Mouse (Mus musculus) left cerebral cortex, postnatal 36 days (tissue): ENCODE data around the gene Ndufs2. TPM values are rescaled to one million over a fixed set of nuclear protein-coding genes. Genes with fewer than 3 reads are reported as not detected.
A peak's percentile ranks its signal among the peaks of the same experiment; 100 is the strongest.

Experiments
- DNase-seq, 2 experiments: peaks; one replicate each; pipeline ENCODE4 v3.0.0; 2021 to 2022; ENCODE audit warnings: low spot score in 2 of 2, mixed read lengths in 1 of 2
- intact Hi-C: fragments of 180-260 bp; cut with DNase I; formaldehyde crosslinking; loops from one replicate; pipeline ENCODE4 v1.15.1; 2025
- total RNA-seq, 2 experiments: library from RNA; stranded (reverse); gene quantifications; 2 replicates each; pipeline ENCODE4 v1.2.3; 2021

Gene Ndufs2
- total RNA-seq: 100 to 1,000 TPM; 252 to 309 TPM

DNA sequence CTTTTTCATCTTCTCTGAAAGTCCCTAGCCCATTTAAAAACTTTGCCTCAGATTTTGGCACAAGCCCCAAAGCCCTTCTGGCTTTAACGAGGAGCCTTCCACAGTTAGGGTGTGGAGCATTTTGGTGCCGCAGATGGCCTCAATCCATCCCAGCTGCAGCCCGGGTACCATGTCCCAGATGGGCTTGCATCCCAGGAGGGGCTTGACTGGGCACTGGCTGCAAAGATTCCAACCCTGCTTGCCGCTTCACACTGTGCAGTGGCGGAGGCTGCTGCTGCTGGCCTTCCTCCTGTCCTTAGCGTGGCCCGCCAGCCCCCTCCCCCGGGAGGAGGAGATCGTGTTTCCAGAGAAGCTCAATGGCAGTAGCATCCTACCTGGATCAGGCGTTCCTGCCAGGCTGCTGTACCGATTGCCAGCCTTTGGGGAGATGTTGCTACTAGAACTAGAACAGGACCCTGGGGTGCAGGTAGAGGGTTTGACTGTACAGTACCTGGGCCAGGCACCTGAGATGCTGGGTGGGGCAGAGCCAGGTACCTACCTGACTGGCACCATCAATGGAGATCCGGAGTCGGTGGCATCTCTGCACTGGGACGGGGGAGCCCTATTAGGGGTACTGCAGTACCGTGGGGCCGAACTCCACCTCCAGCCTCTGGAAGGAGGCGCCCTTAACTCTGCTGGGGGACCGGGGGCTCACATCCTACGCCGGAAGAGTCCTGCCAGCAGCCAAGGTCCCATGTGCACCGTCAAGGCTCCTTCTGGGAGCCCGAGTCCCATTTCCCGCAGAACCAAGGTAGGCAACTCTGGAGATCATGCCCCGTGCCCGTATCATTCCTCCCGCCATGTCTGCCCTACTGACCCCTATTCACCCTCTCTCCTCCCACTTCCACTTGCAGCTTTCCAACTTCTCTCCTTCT is at the start of gene Ndufs2:
Ndufs2 (minus strand) TSS at position 709 of the 914 bp plus-strand sequence.
- DNase-seq: no peak
- intact Hi-C loops: loop anchor here (10.0 kb wide), 1 partner anchor 136 kb away; the partner anchor contains the start of gene Cfap126

DNA sequence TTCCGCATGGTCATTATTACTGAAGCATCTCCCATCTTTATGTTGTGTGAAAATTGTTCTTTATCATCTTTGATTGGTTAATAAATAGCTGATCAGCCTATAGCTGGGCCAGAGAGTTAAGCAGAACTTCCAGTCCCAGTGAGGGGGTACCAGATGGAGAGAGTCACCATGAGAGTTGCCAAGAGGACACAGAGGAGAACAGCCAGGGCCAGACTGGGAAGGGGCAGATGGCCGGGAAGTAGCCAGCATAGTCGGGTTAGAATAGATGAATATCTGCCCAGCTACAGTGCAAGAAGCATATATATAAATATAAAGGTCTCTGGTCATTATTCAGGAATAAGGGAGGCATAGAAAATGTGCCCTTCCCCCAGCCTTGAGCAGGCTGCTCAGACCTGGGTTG is 47.0 kb upstream of the Ndufs2 start:
- intact Hi-C loops: no loop called here
- no peak for DNase-seq

DNA sequence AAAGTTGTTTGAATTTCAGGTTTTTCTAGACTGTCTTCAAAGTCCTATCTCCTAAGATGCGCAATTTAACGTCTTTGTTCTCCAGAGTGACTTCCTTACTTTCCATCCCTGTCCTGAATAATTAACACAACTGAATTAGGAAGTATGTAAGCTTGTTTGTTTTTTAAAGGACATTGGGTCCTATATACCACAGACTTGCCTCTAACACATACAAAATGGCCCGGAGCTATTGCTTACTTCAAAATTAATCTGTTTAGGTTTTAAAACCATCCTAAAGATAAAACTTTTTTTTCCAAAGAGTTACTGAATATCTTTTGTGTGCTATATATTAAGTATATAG is 43.8 kb upstream of the Ndufs2 start:
- DNase-seq: no peak
- intact Hi-C loops: no loop called here

DNA sequence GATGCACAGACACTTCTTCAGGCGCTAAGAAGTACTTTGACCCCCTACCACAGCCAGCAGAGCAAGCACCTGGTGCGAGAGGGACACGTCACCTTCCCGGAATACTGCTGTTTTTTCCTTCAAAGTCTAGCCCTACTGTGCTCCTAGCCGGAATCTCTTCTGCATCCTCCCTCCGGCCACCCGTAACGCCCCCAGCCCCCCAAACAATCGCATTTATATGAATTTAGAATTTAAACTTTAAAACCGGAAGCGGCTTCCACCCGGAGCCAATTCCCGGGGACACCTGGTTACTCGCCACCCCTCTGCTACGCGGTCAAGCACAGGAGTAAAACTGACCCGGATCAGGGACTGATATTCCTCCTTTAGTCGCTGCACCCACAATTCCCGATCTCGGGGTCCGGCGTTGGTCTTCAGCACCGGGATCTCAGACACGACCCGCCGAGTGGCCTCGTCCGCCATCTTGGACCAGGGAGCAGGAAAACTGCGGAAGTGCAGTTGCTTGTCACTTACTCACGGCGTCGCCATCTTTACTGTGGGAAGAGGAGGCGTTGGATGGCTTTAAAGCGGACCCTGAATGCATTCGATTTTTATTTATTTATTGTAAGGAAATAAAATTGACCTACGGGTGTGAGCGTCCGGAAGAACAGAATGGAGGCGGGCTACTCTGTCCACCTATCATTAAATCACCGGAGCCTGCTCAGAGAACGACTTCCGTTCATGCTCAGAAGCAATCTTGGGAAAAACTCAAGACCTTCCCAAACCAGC is 43.3 kb upstream of the Ndufs2 start, which contains the start of gene Ufc1:
Ufc1 (minus strand) TSS at position 727 of the 765 bp plus-strand sequence.
- DNase-seq: peak; percentile 86 to 89
- intact Hi-C loops: no loop called here

DNA sequence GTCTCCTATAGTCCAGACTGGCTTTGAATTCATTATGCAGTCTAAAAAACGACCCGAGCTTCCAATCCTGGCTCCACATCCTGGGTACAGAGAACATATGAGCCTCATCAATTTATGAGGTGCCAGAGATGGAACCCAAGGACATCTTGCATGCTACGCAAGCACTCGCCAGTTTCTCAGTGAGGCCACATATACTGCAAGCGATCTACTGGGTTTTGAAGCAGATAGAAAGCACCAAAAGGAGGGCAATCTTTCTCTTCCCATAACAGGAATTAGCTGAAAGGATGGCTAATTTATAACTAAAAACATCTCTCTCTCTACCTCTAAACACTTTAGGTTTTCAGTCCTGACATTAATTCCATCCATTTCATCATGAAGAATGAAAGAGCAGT is 42.7 kb upstream of the Ndufs2 start:
- no peak for DNase-seq
- intact Hi-C loops: loop anchor here (1.0 kb wide), 1 partner anchor 35 kb away; the partner anchor contains the start of gene Dedd

DNA sequence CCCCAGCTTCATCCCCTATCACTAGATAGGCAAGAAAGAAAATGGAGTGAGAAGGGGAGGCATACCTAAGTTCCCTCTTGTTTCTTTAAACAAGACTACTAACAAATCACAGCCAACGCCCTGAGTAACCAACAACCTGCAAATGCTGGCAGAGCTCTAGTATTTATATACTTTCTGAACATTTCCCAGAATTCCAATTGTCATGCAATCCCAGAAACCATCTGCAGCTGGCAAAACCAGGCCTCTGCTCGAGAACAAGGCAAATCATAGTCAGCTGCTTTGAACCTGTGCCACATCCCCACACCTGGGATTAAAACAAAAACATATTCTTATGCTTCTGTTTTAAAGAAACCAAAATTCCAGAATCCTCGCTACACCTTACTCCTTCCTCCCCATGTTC is 42.2 kb upstream of the Ndufs2 start:
- DNase-seq: no peak
- intact Hi-C loops: loop anchor here (1.0 kb wide), 1 partner anchor 36 kb away; the partner anchor contains the start of gene Dedd

DNA sequence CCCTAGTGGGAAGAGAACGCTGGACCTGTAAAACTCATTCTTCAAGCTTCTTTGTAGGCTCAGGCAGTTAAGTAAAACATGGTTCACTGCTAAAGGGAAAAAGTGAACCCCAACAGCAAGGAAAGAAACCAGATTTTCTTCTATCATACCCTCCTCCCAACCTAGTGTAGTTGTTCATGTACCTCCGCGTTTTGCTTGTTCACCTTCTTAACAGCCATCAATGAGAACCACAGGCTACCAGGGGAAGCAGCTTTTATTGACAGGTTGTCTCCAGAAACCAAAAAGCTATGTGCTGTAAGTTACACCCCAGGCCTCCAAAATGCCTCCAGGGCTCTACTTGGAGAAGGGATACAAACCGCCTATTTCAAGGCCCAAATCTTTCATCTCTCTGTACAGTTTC is 37.1 kb upstream of the Ndufs2 start:
- intact Hi-C loops: no loop called here
- no peak for DNase-seq

DNA sequence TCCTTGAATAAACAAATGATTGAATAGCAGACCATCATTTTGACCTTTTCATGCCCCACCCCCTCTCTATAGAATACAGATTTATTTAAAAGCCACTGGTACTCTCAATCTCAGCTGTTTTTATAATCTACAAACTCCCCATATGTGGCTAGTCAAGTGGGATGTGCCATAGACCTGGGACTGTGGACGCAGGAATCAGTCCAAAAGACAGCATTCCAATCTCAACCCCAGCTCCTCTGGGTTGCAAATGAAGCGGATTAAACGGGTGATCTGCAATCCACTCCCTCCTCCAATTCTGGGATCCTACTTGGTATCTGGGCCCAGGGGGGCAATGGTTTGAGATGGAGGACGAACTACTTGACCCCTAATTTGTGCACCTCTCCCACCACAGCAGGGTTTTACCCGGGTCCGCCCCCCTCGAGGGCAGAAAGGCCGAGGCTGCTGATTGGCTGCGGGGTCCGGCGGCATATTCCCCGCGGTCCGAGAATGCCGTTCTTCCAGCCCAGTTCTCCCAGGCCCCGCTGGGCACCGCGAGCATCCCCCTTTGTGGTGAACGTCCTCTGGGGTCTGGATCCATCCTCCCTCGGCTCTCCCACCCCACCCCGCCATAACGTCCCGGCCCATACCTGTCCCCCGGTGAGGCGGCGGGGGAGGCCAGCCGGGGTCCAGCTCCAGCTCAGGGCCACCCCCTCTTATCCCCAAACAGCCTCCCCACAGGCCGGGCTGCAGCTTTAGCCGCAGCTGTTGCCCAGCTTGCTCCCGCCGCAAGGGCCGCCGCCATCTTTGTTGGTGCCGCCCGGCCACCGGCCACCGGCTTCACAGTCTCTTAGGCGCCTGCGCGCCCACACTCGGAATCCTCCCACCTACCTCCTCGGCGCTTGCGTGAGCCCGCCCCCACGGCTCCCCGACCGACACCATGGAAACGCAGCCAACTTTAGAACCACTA is 36.2 kb upstream of the Ndufs2 start, which contains the start of gene Usp21:
Usp21 (minus strand) TSS at position 856 of the 946 bp plus-strand sequence.
- peak; percentile 94 to 95 for DNase-seq
- intact Hi-C loops: loop anchor here (2.0 kb wide), 1 partner anchor 17 kb away; the partner anchor contains the start of gene B4galt3

DNA sequence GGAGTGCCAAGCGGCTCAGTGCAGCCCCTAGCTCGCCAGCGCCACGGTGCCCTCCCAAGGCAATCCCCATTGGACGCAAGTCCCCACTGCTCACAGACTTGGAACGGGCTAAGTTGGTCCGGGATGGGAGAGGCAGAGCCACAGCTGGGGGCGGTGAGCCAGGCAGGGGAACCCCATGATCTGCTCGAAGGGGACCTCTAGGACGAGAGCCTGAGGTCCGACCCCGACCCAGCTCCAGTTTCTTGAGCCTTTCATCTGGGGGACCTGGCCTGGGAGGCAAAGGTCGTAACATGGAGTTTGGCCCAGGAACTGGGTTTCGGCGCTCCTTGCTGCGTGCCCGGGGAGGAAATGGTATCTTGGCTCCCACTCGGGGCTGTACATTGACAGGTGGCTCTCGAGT is 35.3 kb upstream of the Ndufs2 start:
- intact Hi-C loops: loop anchor here (2.0 kb wide), 1 partner anchor 16 kb away; the partner anchor contains the start of gene B4galt3
- no peak for DNase-seq

DNA sequence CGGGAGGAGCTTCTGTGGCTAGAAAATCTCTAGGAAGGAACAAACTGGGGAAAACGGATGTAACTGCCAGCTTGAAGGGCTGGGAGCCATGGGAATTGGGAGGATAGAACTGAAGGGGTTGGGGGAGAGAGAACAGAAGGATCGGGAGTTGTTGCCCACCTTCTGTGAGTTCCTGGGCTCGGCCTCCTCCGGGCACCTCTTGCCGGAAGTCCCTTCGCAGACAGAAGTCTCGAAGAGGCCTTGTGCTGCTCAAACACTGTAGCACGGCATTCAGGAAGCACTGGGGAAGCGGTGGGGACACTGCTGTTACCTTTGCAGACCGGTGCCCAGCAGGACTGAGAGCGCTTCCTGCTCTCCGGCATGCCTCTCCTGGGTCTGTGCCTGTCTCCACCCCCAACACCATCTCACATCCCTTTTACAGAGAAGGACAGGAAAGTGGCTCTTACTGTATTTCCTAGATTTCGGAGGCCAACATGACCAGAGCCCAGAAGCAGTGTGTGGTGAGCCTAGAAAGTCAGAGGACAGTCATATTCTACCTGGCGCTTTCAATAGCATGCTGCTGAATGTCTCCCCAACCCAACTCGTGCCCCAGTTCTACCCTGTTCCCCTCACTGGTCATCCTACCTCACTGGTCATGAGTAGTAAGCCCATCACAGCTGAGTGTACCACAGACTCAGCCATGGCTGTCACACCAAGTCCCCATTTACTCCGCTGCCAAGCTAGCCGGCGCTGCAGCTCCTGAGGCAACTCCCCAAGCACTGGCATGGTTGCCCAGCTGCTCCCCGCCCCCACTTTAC is 34.1 kb upstream of the Ndufs2 start:
- intact Hi-C loops: no loop called here
- peak in 1 of 2 experiments; percentile 6 for DNase-seq

DNA sequence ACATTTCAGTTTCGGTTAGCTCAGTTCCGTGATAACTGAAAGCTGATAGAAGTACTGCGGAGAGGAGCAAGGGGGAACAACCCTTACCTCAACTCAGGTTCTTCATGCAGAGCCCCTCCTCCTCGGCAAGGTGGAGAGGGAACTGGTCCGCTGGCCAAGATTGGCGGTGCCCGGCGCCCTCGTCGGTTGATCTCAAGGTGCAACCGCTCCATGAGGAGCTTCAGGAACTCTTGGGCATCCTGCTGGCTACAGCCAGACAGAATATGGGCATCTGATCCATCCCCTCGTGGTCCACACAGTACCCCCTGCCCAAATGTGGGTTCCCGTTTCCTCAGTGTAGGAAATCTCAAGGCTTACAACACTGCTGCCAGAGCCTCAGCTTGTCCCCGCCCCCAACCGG is 33.3 kb upstream of the Ndufs2 start:
- DNase-seq: no peak
- intact Hi-C loops: no loop called here

DNA sequence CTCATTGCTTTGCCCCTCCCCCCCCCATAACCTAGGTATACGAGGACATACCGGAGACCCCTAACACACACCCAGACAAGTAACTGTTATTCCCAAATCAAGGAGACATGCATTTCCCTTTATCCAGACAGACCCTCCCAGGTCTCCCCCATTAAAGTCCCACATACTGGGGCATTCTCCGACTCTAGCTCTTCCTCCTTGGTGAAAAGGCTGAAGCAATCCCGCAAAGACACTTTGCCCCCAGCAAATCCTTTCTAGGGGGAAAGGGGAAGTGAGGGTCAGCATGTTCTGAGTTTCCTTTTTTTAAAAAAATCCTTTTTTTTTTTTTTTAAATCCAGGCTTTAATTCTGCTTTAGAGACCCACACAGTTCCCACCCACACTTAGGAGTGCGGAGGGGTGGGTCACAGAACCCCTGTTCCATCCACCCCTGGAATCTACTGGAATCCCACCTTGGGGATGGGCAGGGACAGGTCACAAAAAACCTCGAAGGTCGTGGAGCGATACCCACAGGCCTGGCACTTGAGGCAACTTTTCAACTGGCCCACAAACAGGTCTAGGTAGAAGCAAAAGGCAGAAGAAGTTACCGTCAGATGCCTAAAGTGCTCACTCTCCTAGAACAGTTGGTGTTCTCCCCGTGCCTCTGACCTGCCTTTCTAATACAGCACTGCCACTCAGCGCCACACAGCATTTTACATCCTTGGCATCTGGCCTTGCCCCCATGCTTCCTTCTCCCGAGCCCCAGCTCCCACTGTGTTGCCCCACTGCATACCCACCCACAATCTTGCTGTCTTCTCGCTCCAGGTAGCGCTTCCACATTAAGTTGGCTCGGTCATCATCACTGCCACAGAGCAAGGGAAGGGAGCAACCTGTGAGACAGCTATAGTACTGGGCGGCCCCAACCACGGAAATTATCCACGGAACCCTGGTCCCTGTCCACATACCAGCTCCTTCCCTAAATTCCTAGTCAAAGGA is 32.3 kb upstream of the Ndufs2 start:
- intact Hi-C loops: no loop called here
- peak in 1 of 2 experiments; percentile 3 for DNase-seq

DNA sequence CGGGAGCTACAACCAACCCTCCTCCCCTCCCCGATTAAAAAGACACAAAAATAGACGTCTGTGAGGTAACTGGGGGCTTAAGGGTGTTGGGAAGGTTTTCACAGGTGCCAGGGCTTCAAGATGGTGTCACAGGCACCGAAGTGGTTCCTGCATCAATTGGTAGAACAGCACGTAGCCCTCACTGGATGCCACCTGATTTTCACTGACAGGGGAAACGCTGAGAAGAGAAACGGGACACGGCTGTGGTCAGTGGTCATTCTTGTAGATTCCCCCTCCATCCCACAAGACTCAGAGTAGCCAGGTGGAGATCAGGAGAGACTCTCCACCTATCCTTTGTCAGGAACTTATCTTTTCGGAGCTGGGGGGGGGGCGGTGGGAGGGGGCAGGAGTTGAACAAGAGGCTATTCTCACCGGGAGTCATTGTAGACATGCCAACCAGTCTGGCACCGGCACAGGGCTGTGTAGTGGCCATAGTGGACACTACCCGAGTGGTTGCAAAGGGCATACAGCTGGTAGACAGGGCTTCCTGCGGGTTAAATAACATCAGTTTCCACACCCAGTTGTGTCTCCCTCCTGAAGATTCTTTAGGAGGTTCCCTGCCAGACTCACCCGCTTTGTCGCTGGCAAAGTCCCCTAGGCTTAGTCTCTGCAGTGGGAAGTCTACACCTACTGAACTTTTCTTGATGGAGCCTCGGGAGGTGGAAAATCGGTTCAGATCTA is 31.1 kb upstream of the Ndufs2 start:
- intact Hi-C loops: no loop called here

DNA sequence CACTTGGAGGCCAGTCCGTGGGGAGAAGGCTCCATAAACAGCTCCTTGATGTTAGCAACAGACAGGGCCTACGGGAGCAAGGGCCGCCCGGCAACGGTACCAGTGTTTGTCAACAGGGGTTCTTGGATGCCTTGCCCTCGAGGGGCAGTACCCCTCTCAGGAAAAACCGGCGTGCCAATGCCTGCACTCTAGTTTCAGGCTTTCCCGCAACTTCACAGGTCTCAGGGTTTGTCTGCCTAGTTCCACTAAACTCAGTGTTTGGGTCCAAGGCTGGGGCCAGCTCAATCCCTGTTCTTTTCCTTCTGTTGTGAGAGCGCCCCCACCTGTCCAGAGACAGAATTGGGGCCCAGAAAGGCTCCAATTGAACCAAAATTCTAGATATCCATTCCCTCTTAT is 30.3 kb upstream of the Ndufs2 start:
- peak in 1 of 2 experiments; percentile 79 for DNase-seq
- intact Hi-C loops: no loop called here

More for the DNA sequence above, 31.1 kb upstream of the Ndufs2 start:
- peak in 1 of 2 experiments; percentile 2 for DNase-seq

DNA sequence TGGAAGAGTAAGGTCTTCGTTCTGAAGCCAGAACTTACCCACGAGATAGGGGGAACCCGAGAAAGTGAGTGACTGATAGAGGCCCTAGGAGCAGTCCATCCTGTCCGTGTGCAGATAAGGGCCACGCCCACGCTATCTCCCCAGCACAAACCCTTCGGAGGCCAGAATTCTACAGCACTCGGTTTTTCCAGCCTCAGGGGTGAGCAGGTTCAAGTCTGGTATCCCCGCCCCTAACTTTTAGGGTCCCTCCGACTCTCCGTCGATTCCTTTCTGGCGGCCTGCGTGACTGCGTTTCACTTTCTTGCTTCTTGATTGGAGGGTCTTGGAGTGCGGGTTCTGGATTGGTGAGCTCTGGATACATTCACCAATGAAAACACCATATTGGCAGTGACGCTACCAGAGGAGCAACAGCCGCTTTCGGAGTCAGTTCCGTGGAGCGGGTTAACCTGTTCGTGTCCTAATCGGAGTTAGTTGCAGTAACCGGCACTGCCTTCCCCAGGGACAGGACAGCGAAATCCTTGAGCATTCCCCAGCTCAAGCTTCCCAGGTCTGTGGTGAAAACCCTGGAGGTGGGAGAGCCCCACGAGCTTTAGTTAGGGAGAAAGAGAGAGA is 29.8 kb upstream of the Ndufs2 start, which contains the start of gene Ppox:
Ppox (minus strand) TSS at position 271 of the 612 bp plus-strand sequence.
- DNase-seq: peak; percentile 91 to 94
- intact Hi-C loops: no loop called here
